24 mouse cellular contexts compared by ENCODE assay signal in the genomic region with DNA sequence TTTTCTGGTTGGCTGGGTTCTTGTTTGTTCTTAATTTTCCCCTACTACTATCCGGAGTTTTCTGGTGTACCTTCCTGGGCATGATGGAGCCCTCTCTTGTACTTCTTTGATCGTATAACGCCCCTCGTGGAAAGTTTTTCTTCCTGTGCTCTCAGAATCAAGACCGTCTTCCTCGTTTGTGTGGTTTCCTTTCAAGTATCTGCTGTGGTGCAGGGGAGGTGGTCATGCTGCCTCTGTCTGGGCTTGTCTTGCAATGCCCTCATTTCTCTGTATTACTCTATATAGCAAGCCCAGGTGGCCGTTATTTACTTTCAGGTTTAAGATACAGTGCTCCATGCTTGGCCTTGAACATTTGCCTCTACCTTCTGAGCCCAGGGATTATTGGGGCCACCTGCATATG. TPM values are rescaled to one million over a fixed set of nuclear protein-coding genes. Genes with fewer than 3 reads are reported as not detected.
DNase-seq lines count a peak whose midpoint lies in the region; ATAC-seq and TF ChIP-seq lines count a peak whose summit lies in the region.
"Had no signal": no experiment of that assay in that cellular context is flagged by ENCODE, and none has a peak within 500 bp of the region (broad histone marks: within the 10 kb centered on the region; RNA-seq: fewer than 3 reads in every experiment).

No protein-coding gene starts in this region.

- no peak for TF ChIP-seq POLR2A in lung, adult 2 months (IDR thresholded peaks at IDR 0.05; ENCODE audit: borderline replicate concordance, extremely low read depth, low read depth, low read length)

- peak; percentile 74 for DNase-seq in CD4-positive, CD25-positive, alpha-beta regulatory T cell, adult 2 months (ENCODE audit: low read depth, low spot score)
- peak; percentile 61 for DNase-seq in T-cell, adult 2 months (ENCODE audit: low spot score)
- peak; percentile 29 to 43 for DNase-seq in thymus, postnatal 10 days (ENCODE audit: low spot score in 2 of 2)
- no peak for DNase-seq in lung, adult 2 months
- no peak for DNase-seq in lung, postnatal 10 days
- DNase-seq: adrenal gland, postnatal 10 days; cerebellum, adult 9-11 months; heart, adult 2 months; kidney, adult 18-20 months; left cerebral cortex, postnatal 4 days; liver; lung, postnatal 36 days had no signal

- H3K4me1 ChIP-seq in lung, adult 2 months (ENCODE audit: control insufficient read depth, insufficient read depth, low read length): no peaks in the 10 kb centered on the region
- H3K4me1 ChIP-seq: embryonic facial prominence, embryonic 15.5 days; heart, embryonic 15.5 days; hindbrain, embryonic 10.5 days; midbrain, embryonic 12.5 days; neural tube, embryonic 13.5 days had no signal

- WGBS in lung, adult 2 months: 86% methylated on average over 7 of the region's 7 CpGs

- ATAC-seq in inflammation-experienced regulatory T-cells, adult 6 months: peak; percentile 77
- ATAC-seq in cerebellum, adult (ENCODE audit: insufficient number of reproducible peaks, low FRiP score, low TSS enrichment): no peak
- ATAC-seq: hindbrain, postnatal 0 days had no signal

- no peak for TF ChIP-seq CTCF in lung, adult 2 months (IDR thresholded peaks at IDR 0.05; ENCODE audit: insufficient read depth, low read length)

- H3K4me3 ChIP-seq in lung, adult 2 months (replicated peaks; ENCODE audit: extremely low read depth, low read depth, low read length): no peak overlapping the region
- H3K4me3 ChIP-seq: embryonic facial prominence, embryonic 15.5 days; heart, adult 2 months; heart, embryonic 15.5 days; hindbrain, embryonic 10.5 days; midbrain, embryonic 12.5 days; neural tube, embryonic 13.5 days had no signal

RNA-seq across cellular contexts. Expression of a gene that starts 31.5 kb away (rescaled TPM):
- polyA plus RNA-seq in inflammation-experienced regulatory T-cells, adult 6 months (2017; shearing (Covaris generic)): 1 to 10 TPM; 1.4 to 6.8 (median 2.4) TPM
- polyA plus RNA-seq in lung, adult 2 months (2012; rRNA removed): 0.26 and 0.35 TPM in 2 replicates
- polyA plus RNA-seq: embryonic facial prominence, embryonic 15.5 days; forebrain, embryonic 11.5 days; heart, adult 2 months; hindbrain, embryonic 10.5 days; hindbrain, postnatal 0 days; kidney, postnatal 0 days; midbrain, embryonic 12.5 days; neural tube, embryonic 13.5 days; small intestine, adult 2 months; stomach, embryonic 14.5 days had no signal

Comparison
In these comparisons a context has a peak if more than half of its experiments do, and no peak if none do; other contexts are left out.
1. DNase-seq: peak in CD4-positive, CD25-positive, alpha-beta regulatory T cell, adult 2 months (single experiment), T-cell, adult 2 months (single experiment) and thymus, postnatal 10 days (2 of 2); none in lung, adult 2 months (single experiment) and lung, postnatal 10 days (single experiment).